ENCODE assay signal across 21 mouse cellular contexts in genomic region chr16:30430512-30431088, GRCm38 (mm10). TPM values are rescaled to one million over a fixed set of nuclear protein-coding genes. Genes with fewer than 3 reads are reported as not detected.
A peak's percentile ranks its signal among the peaks of the same experiment; 100 is the strongest.
DNase-seq lines count a peak whose midpoint lies in the region; ATAC-seq lines count a peak whose summit lies in the region.
"Had no signal": no experiment of that assay in that cellular context is flagged by ENCODE, and none has a peak within 500 bp of the region (broad histone marks: within the 10 kb centered on the region; RNA-seq: fewer than 3 reads in every experiment).

No protein-coding gene starts in this region.

- no peaks in the 10 kb centered on the region for H3K9me3 ChIP-seq in liver, embryonic 15.5 days (replicated peaks)
- no peaks in the 10 kb centered on the region for H3K9me3 ChIP-seq in intestine, embryonic 15.5 days
- no peaks in the 10 kb centered on the region for H3K9me3 ChIP-seq in liver, embryonic 16.5 days (replicated peaks; ENCODE audit: control insufficient read depth, low read length)
- H3K9me3 ChIP-seq: embryonic facial prominence, embryonic 12.5 days; heart, embryonic 15.5 days; hindbrain, embryonic 10.5 days had no signal

- no peak for DNase-seq in liver
- DNase-seq in retina, postnatal 1 day, result no peak
- no peak for DNase-seq in embryo, embryonic 9.5 days (ENCODE audit: extremely low spot score)
- DNase-seq in neural tube, embryonic 10.5 days (ENCODE audit: extremely low spot score, low spot score), result no peak
- DNase-seq: adrenal gland, postnatal 10 days; cerebellum, adult 11 months; cerebellum, adult 8-10 months; cerebellum, postnatal 14 days; embryo, embryonic 11 days; gastrocnemius, postnatal 10 days; heart, adult 2 months; heart, postnatal 14 days had no signal

- no peak overlapping the region for H3K27ac ChIP-seq in liver, embryonic 15.5 days (replicated peaks)
- H3K27ac ChIP-seq in intestine, embryonic 15.5 days, result no peak overlapping the region
- H3K27ac ChIP-seq in liver, embryonic 16.5 days (ENCODE audit: low read length), result no peak overlapping the region
- H3K27ac ChIP-seq: embryonic facial prominence, embryonic 12.5 days; heart, adult 2 months; heart, embryonic 15.5 days; hindbrain, embryonic 10.5 days; hindbrain, embryonic 14.5 days had no signal

- WGBS in liver, embryonic 15.5 days (ENCODE audit: insufficient replicate concordance), result 59% methylated on average over 2 of the region's 2 CpGs
- WGBS in intestine, embryonic 15.5 days, result 76% methylated on average over 2 of the region's 2 CpGs
- WGBS in liver, embryonic 16.5 days (ENCODE audit: insufficient replicate concordance), result 64% methylated on average over 2 of the region's 2 CpGs

- no peaks in the 10 kb centered on the region for H3K27me3 ChIP-seq in liver, embryonic 15.5 days
- H3K27me3 ChIP-seq in intestine, embryonic 15.5 days (replicated peaks), result no peaks in the 10 kb centered on the region
- no peaks in the 10 kb centered on the region for H3K27me3 ChIP-seq in liver, embryonic 16.5 days (ENCODE audit: control insufficient read depth, insufficient read depth, low read depth, low read length)
- H3K27me3 ChIP-seq: embryonic facial prominence, embryonic 12.5 days; heart, embryonic 15.5 days had no signal

- H3K4me2 ChIP-seq in liver, embryonic 15.5 days, result no peak overlapping the region
- no peak overlapping the region for H3K4me2 ChIP-seq in intestine, embryonic 15.5 days (replicated peaks)
- no peak overlapping the region for H3K4me2 ChIP-seq in liver, embryonic 16.5 days (ENCODE audit: low read depth, low read length)
- H3K4me2 ChIP-seq: embryonic facial prominence, embryonic 12.5 days; heart, embryonic 11.5 days; heart, embryonic 15.5 days; hindbrain, embryonic 14.5 days had no signal

- no peaks in the 10 kb centered on the region for H3K36me3 ChIP-seq in liver, embryonic 15.5 days (replicated peaks)
- H3K36me3 ChIP-seq in intestine, embryonic 15.5 days, result no peaks in the 10 kb centered on the region
- no peaks in the 10 kb centered on the region for H3K36me3 ChIP-seq in liver, embryonic 16.5 days (ENCODE audit: control insufficient read depth, insufficient read depth)
- H3K36me3 ChIP-seq: embryonic facial prominence, embryonic 12.5 days; heart, embryonic 15.5 days; hindbrain, embryonic 10.5 days had no signal

- peak; percentile 29; the same call in 1 of the 2 replicates for ATAC-seq in liver, embryonic 15.5 days (ENCODE audit: insufficient read depth)
- peak; percentile 94 for ATAC-seq in intestine, embryonic 15.5 days
- peak; percentile 47 for ATAC-seq in liver, embryonic 16.5 days (ENCODE audit: low read depth)
- ATAC-seq: forebrain, embryonic 16.5 days had no signal

- H3K4me3 ChIP-seq in liver, embryonic 15.5 days (replicated peaks), result no peak overlapping the region
- no peak overlapping the region for H3K4me3 ChIP-seq in intestine, embryonic 15.5 days (replicated peaks)
- no peak overlapping the region for H3K4me3 ChIP-seq in liver, embryonic 16.5 days (ENCODE audit: low read depth, low read length)
- H3K4me3 ChIP-seq: embryonic facial prominence, embryonic 12.5 days; heart, adult 2 months; heart, embryonic 15.5 days; hindbrain, embryonic 10.5 days had no signal

- peaks cover 58% of the 10 kb centered on the region for H3K4me1 ChIP-seq in liver, embryonic 15.5 days (replicated peaks)
- peaks cover 8% of the 10 kb centered on the region; the same call in 1 of the 2 replicates for H3K4me1 ChIP-seq in intestine, embryonic 15.5 days (replicated peaks)
- peaks cover 15% of the 10 kb centered on the region for H3K4me1 ChIP-seq in liver, embryonic 16.5 days (ENCODE audit: control insufficient read depth, low read depth, low read length)
- H3K4me1 ChIP-seq: embryonic facial prominence, embryonic 12.5 days; hindbrain, embryonic 10.5 days had no signal

- no peak overlapping the region for H3K9ac ChIP-seq in liver, embryonic 15.5 days
- H3K9ac ChIP-seq in intestine, embryonic 15.5 days, result no peak overlapping the region
- no peak overlapping the region for H3K9ac ChIP-seq in liver, embryonic 16.5 days (ENCODE audit: low read depth, low read length)
- H3K9ac ChIP-seq: embryonic facial prominence, embryonic 12.5 days; heart, embryonic 15.5 days; hindbrain, embryonic 14.5 days had no signal

RNA-seq across cellular contexts. Expression of gene Atp13a3, which starts 24.8 kb away (rescaled TPM):
- polyA plus RNA-seq in liver, embryonic 15.5 days (2015; fragmentation: Nextera tagmentation; extraction: Ambion mirVana), result 6.2 and 6.5 TPM in 2 replicates
- polyA plus RNA-seq in intestine, embryonic 15.5 days (2015; fragmentation: Nextera tagmentation; extraction: Ambion mirVana), result 18.9 and 21.4 TPM in 2 replicates
- 5.1 and 6.0 TPM in 2 replicates for polyA plus RNA-seq in liver, embryonic 16.5 days (2015; fragmentation: Nextera tagmentation; extraction: Ambion mirVana)

Comparison
In these comparisons a context has a peak if more than half of its experiments do, and no peak if none do; other contexts are left out.
1. ATAC-seq: peak in every context shown above with its lines; median percentile 94 in intestine, embryonic 15.5 days; 47 in liver, embryonic 16.5 days; 29 in liver, embryonic 15.5 days.